Mouse (Mus musculus): ENCODE measurements around the gene Nupl1. TPM values are rescaled to one million over a fixed set of nuclear protein-coding genes. Genes with fewer than 3 reads are reported as not detected.
A peak's percentile ranks its signal among the peaks of the same experiment; 100 is the strongest.

The Nupl1 gene
- polyA plus RNA-seq, 1 experiment from 2014 or later, result 0.15 TPM

GRCm38 (mm10) chr14:60262316-60262715 is 11.1 kb upstream of the Nupl1 start:
- no peak overlapping the region for H3K9ac ChIP-seq (replicated peaks)
- no peaks in the 10 kb centered on the region for H3K27me3 ChIP-seq (replicated peaks)
- no peak overlapping the region for H3K27ac ChIP-seq (replicated peaks)
- H3K4me1 ChIP-seq, result peaks cover 15% of the 10 kb centered on the region
- H3K9me3 ChIP-seq (replicated peaks), result no peaks in the 10 kb centered on the region
- H3K4me2 ChIP-seq, result no peak overlapping the region
- 79% methylated on average over 7 of the region's 7 CpGs for WGBS
- no peak for ATAC-seq (ENCODE audit: low FRiP score)
- no peaks in the 10 kb centered on the region for H3K36me3 ChIP-seq
- no peak overlapping the region for H3K4me3 ChIP-seq (replicated peaks)

GRCm38 (mm10) chr14:60257851-60258250 is 6.6 kb upstream of the Nupl1 start:
- H3K9ac ChIP-seq (replicated peaks), result no peak overlapping the region
- ATAC-seq (ENCODE audit: low FRiP score), result no peak
- no peak overlapping the region for H3K27ac ChIP-seq (replicated peaks)
- H3K36me3 ChIP-seq, result no peaks in the 10 kb centered on the region
- H3K4me3 ChIP-seq (replicated peaks), result no peak overlapping the region
- 91% methylated on average over 1 of the region's 1 CpGs for WGBS
- no peaks in the 10 kb centered on the region for H3K27me3 ChIP-seq (replicated peaks)
- H3K9me3 ChIP-seq (replicated peaks), result no peaks in the 10 kb centered on the region
- H3K4me2 ChIP-seq, result no peak overlapping the region
- H3K4me1 ChIP-seq, result no peaks in the 10 kb centered on the region

GRCm38 (mm10) chr14:60257101-60257500 is 5.9 kb upstream of the Nupl1 start:
- Histone ChIP-seq H3K36me3 (no peaks in the 10 kb centered on the region), H3K4me3 (replicated peaks) (no peak overlapping the region), H3K27me3 (replicated peaks) (no peaks in the 10 kb centered on the region), H3K27ac (replicated peaks) (no peak overlapping the region), H3K4me2 (no peak overlapping the region), H3K9me3 (replicated peaks) (no peaks in the 10 kb centered on the region), H3K4me1 (peaks cover 7% of the 10 kb centered on the region), H3K9ac (replicated peaks) (no peak overlapping the region)
- ATAC-seq (ENCODE audit: low FRiP score), result no peak
- WGBS, result 80% methylated on average over 4 of the region's 4 CpGs

- ATAC-seq (ENCODE audit: low FRiP score), result no peak
- H3K4me2 ChIP-seq, result no peak overlapping the region
- 26% methylated on average over 3 of the region's 3 CpGs for WGBS
- peaks cover 8% of the 10 kb centered on the region for H3K4me1 ChIP-seq
- H3K4me3 ChIP-seq (replicated peaks), result no peak overlapping the region
- no peaks in the 10 kb centered on the region for H3K27me3 ChIP-seq (replicated peaks)
- H3K9ac ChIP-seq (replicated peaks), result no peak overlapping the region
- H3K9me3 ChIP-seq (replicated peaks), result no peaks in the 10 kb centered on the region
- H3K27ac ChIP-seq (replicated peaks), result no peak overlapping the region
- no peaks in the 10 kb centered on the region for H3K36me3 ChIP-seq
Observed at GRCm38 (mm10) chr14:60256356-60256755, 5.1 kb upstream of the Nupl1 start.

GRCm38 (mm10) chr14:60254774-60255173 is 3.5 kb upstream of the Nupl1 start:
- Histone ChIP-seq H3K4me3 (replicated peaks) (no peak overlapping the region), H3K9ac (replicated peaks) (no peak overlapping the region), H3K9me3 (replicated peaks) (no peaks in the 10 kb centered on the region), H3K27me3 (replicated peaks) (no peaks in the 10 kb centered on the region), H3K4me2 (no peak overlapping the region), H3K4me1 (peaks cover 15% of the 10 kb centered on the region), H3K36me3 (no peaks in the 10 kb centered on the region), H3K27ac (replicated peaks) (no peak overlapping the region)
- ATAC-seq (ENCODE audit: low FRiP score), result no peak

- Histone ChIP-seq H3K27ac (replicated peaks) (no peak overlapping the region), H3K4me3 (replicated peaks) (no peak overlapping the region), H3K9me3 (replicated peaks) (no peaks in the 10 kb centered on the region), H3K9ac (replicated peaks) (no peak overlapping the region), H3K4me2 (no peak overlapping the region), H3K4me1 (peaks cover 26% of the 10 kb centered on the region), H3K27me3 (replicated peaks) (no peaks in the 10 kb centered on the region), H3K36me3 (no peaks in the 10 kb centered on the region)
- ATAC-seq (ENCODE audit: low FRiP score), result no peak
- 93% methylated on average over 3 of the region's 3 CpGs for WGBS
Observed at GRCm38 (mm10) chr14:60253466-60253865, 2.2 kb upstream of the Nupl1 start.

- peaks cover 31% of the 10 kb centered on the region for H3K4me1 ChIP-seq
- peak overlapping the region; percentile 70 for H3K4me2 ChIP-seq
- H3K27me3 ChIP-seq (replicated peaks), result no peaks in the 10 kb centered on the region
- peak; percentile 65 for ATAC-seq (ENCODE audit: low FRiP score)
- H3K36me3 ChIP-seq, result no peaks in the 10 kb centered on the region
- 20% methylated on average over 15 of the region's 15 CpGs for WGBS
- H3K9me3 ChIP-seq (replicated peaks), result no peaks in the 10 kb centered on the region
- H3K4me3 ChIP-seq (replicated peaks), result peak overlapping the region; percentile 72
- H3K9ac ChIP-seq (replicated peaks), result peak overlapping the region; percentile 98
- peak overlapping the region; percentile 97 for H3K27ac ChIP-seq (replicated peaks)
Observed at GRCm38 (mm10) chr14:60252004-60253000, 1.1 kb upstream of the Nupl1 start.

GRCm38 (mm10) chr14:60250879-60251278 is 352 bp downstream of the Nupl1 start:
- H3K36me3 ChIP-seq, result no peaks in the 10 kb centered on the region
- H3K9me3 ChIP-seq (replicated peaks), result no peaks in the 10 kb centered on the region
- WGBS, result under 1% methylated on average over 39 of the region's 39 CpGs
- peak overlapping the region; percentile 72 for H3K4me3 ChIP-seq (replicated peaks)
- peak; percentile 73 for ATAC-seq (ENCODE audit: low FRiP score)
- peak overlapping the region; percentile 70 for H3K4me2 ChIP-seq
- no peaks in the 10 kb centered on the region for H3K27me3 ChIP-seq (replicated peaks)
- peaks cover 31% of the 10 kb centered on the region for H3K4me1 ChIP-seq
- peak overlapping the region; percentile 97 for H3K27ac ChIP-seq (replicated peaks)
- peak overlapping the region; percentile 98 for H3K9ac ChIP-seq (replicated peaks)

- no peak for ATAC-seq (ENCODE audit: low FRiP score)
- Histone ChIP-seq H3K36me3 (peaks cover under 1% of the 10 kb centered on the region; the same call in 1 of the 2 replicates), H3K27ac (replicated peaks) (peak overlapping the region; percentile 97), H3K4me3 (replicated peaks) (peak overlapping the region; percentile 72), H3K4me2 (peak overlapping the region; percentile 70), H3K9me3 (replicated peaks) (no peaks in the 10 kb centered on the region), H3K9ac (replicated peaks) (peak overlapping the region; percentile 98), H3K4me1 (peaks cover 31% of the 10 kb centered on the region), H3K27me3 (replicated peaks) (no peaks in the 10 kb centered on the region)
- WGBS, result 10% methylated on average over 8 of the region's 8 CpGs
Observed at GRCm38 (mm10) chr14:60250366-60250765, 865 bp downstream of the Nupl1 start.

GRCm38 (mm10) chr14:60238551-60238950 is 12.7 kb downstream of the Nupl1 start:
- no peak overlapping the region for H3K4me2 ChIP-seq
- H3K9me3 ChIP-seq (replicated peaks), result no peaks in the 10 kb centered on the region
- H3K4me1 ChIP-seq, result no peaks in the 10 kb centered on the region
- H3K27ac ChIP-seq (replicated peaks), result no peak overlapping the region
- no peak for ATAC-seq (ENCODE audit: low FRiP score)
- no peaks in the 10 kb centered on the region for H3K27me3 ChIP-seq (replicated peaks)
- H3K4me3 ChIP-seq (replicated peaks), result no peak overlapping the region
- H3K9ac ChIP-seq (replicated peaks), result no peak overlapping the region
- H3K36me3 ChIP-seq, result peaks cover 30% of the 10 kb centered on the region
- WGBS, result 92% methylated on average over 3 of the region's 3 CpGs

GRCm38 (mm10) chr14:60219886-60220285 is 31.3 kb downstream of the Nupl1 start:
- peaks cover 23% of the 10 kb centered on the region; the same call in 1 of the 2 replicates for H3K36me3 ChIP-seq
- no peak overlapping the region for H3K4me3 ChIP-seq (replicated peaks)
- no peaks in the 10 kb centered on the region for H3K27me3 ChIP-seq (replicated peaks)
- H3K27ac ChIP-seq (replicated peaks), result no peak overlapping the region
- no peaks in the 10 kb centered on the region for H3K4me1 ChIP-seq
- ATAC-seq (ENCODE audit: low FRiP score), result no peak
- 93% methylated on average over 10 of the region's 10 CpGs for WGBS
- no peak overlapping the region for H3K9ac ChIP-seq (replicated peaks)
- no peaks in the 10 kb centered on the region for H3K9me3 ChIP-seq (replicated peaks)
- H3K4me2 ChIP-seq, result no peak overlapping the region

- Histone ChIP-seq H3K4me3 (replicated peaks) (no peak overlapping the region), H3K27me3 (replicated peaks) (no peaks in the 10 kb centered on the region), H3K9ac (replicated peaks) (no peak overlapping the region), H3K36me3 (peaks cover 23% of the 10 kb centered on the region; the same call in 1 of the 2 replicates), H3K9me3 (replicated peaks) (no peaks in the 10 kb centered on the region), H3K4me1 (no peaks in the 10 kb centered on the region), H3K4me2 (no peak overlapping the region), H3K27ac (replicated peaks) (no peak overlapping the region)
- WGBS, result 98% methylated on average over 4 of the region's 4 CpGs
- ATAC-seq (ENCODE audit: low FRiP score), result no peak
Observed at GRCm38 (mm10) chr14:60217616-60218015, 33.6 kb downstream of the Nupl1 start.
